Mouse (Mus musculus) cerebellum, adult 2 months (tissue): Measurements from ENCODE around the gene Cemip2.

Experiments
- CTCF ChIP-seq: fragments of 200-500 bp; IDR thresholded peaks from 2 replicates; pipeline ENCODE4 v1.5.1; 2011; ENCODE audit warnings: low read depth, mild to moderate bottlenecking, control low read depth, low read length, moderate library complexity, borderline replicate concordance; ENCODE audit not compliant: insufficient read depth
- POLR2A ChIP-seq: fragments of 200-500 bp; IDR thresholded peaks from 2 replicates; pipeline ENCODE4 v1.6.1; 2011; ENCODE audit warnings: low read length, control low read depth, borderline replicate concordance; ENCODE audit not compliant: insufficient read depth

DNA sequence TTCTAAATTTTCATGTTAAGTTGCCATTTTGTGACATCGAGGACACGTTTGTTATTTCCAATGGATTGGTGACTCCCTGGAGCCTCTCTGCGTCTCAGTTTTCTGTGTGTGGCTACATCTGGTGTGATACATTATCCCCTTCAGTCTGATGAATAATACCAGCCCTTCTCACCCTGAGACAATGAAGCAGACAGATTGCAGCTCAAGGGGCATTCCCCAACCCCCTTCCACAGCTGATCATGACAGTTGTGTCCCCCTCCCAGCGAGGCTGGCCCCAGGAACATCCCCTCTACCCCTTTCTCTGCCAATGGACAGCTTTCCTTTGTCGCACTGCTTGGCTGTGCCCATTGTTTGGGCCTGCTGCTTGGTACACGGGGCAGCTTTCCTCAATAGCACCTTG, 11.5 kb downstream of the Cemip2 start:
- no peak for TF ChIP-seq POLR2A
- no peak for TF ChIP-seq CTCF
